Mouse (Mus musculus) brain, embryonic 14.5 days (tissue): ENCODE data around the gene Fgfrl1.

Source experiments
- CTCF ChIP-seq: fragments of 200-500 bp; IDR thresholded peaks from 2 replicates; pipeline ENCODE4 v1.5.1; 2012; ENCODE audit warnings: inconsistent platforms, mild to moderate bottlenecking, moderate library complexity, borderline replicate concordance; ENCODE audit not compliant: insufficient read depth, insufficient read length; ENCODE audit errors: extremely low read depth
- POLR2A ChIP-seq: fragments of 200-500 bp; IDR thresholded peaks from 2 replicates; pipeline ENCODE4 v1.6.1; 2012; ENCODE audit warnings: mild to moderate bottlenecking, inconsistent platforms, borderline replicate concordance; ENCODE audit not compliant: poor library complexity, insufficient read depth, insufficient read length, severe bottlenecking; ENCODE audit errors: extremely low read depth

- TF ChIP-seq POLR2A (no peak), CTCF (0 out of 2 replicates have a peak, but pooled peaks have one; percentile 1)
Measured at GRCm38 (mm10) chr5:108691152-108691551, 1.0 kb upstream of the Fgfrl1 start.
